Mouse (Mus musculus) sigmoid colon, adult 10 weeks (tissue): ENCODE measurements around the gene Naa10. TPM values are rescaled to one million over a fixed set of nuclear protein-coding genes. Genes with fewer than 3 reads are reported as not detected.

Experiments used
- polyA plus RNA-seq: library from polyadenylated mRNA; stranded (reverse); fragments of 350-450 nt; fragmentation: Illumina TruSeq; extraction: RNeasy Lipid Tissue Mini Kit (QIAGEN cat#74804); gene quantifications from one replicate; pipeline ENCODE4 v1.2.3, GENCODE M21; 2014; ENCODE audit warnings: low read depth, low replicate concordance

The Naa10 gene
- polyA plus RNA-seq = 8.7 TPM

GRCm38 (mm10) chrX:73921823-73922549 is at the start of gene Naa10, which contains the start of gene Arhgap4:
Gene Naa10, minus strand, starts transcription at chrX:73921944.
Gene Arhgap4, minus strand, starts transcription at chrX:73921870.

GRCm38 (mm10) chrX:73966248-73967176 is 44.8 kb upstream of the Naa10 start, which contains the start of gene Hcfc1:
Gene Hcfc1, minus strand, starts transcription at chrX:73966357.

GRCm38 (mm10) chrX:73930402-73931062 is 8.8 kb upstream of the Naa10 start, which contains the start of gene Renbp:
Gene Renbp, minus strand, starts transcription at chrX:73930850.

GRCm38 (mm10) chrX:73895719-73896118 is 26.0 kb downstream of the Naa10 start, which contains the start of gene L1cam:
Gene L1cam, minus strand, starts transcription at chrX:73896105.

GRCm38 (mm10) chrX:73891551-73892152 is 30.1 kb downstream of the Naa10 start, which contains the start of gene Avpr2:
Gene Avpr2, plus strand, starts transcription at chrX:73892102.

Other genes starting within 250 kb of the Naa10 start
- gene Slc6a8, start 248.8 kb downstream of the Naa10 start, polyA plus RNA-seq = 302 TPM
- gene Bcap31, start 205.8 kb downstream of the Naa10 start, polyA plus RNA-seq = 171 TPM
- 3.0 TPM for gene Abcd1, start 205.3 kb downstream of the Naa10 start, polyA plus RNA-seq
- not detected for gene Plxnb3, start 164.9 kb downstream of the Naa10 start, polyA plus RNA-seq
- 0.28 TPM for gene Srpk3, start 147.5 kb downstream of the Naa10 start, polyA plus RNA-seq
- 37.1 TPM for gene Idh3g, start 135.0 kb downstream of the Naa10 start, polyA plus RNA-seq
- gene Ssr4, start 134.9 kb downstream of the Naa10 start, polyA plus RNA-seq = 50.8 TPM
- gene Pdzd4, start 97.0 kb downstream of the Naa10 start, polyA plus RNA-seq = 0.54 TPM
- gene Avpr2, start 29.8 kb downstream of the Naa10 start, polyA plus RNA-seq = not detected
- 17.9 TPM for gene L1cam, start 25.8 kb downstream of the Naa10 start, polyA plus RNA-seq
- gene Arhgap4, start 74 bp downstream of the Naa10 start, polyA plus RNA-seq = 1.9 TPM
- 0.63 TPM for gene Renbp, start 8.9 kb upstream of the Naa10 start, polyA plus RNA-seq
- gene Hcfc1, start 44.4 kb upstream of the Naa10 start, polyA plus RNA-seq = 30.6 TPM
- gene Irak1, start 102.0 kb upstream of the Naa10 start, polyA plus RNA-seq = 39.7 TPM
- gene Opn1mw, start 205.5 kb upstream of the Naa10 start, polyA plus RNA-seq = not detected
- gene Mecp2, start 213.4 kb upstream of the Naa10 start, polyA plus RNA-seq = 18.2 TPM
- not detected for gene Tex28, start 245.9 kb upstream of the Naa10 start, polyA plus RNA-seq